Mouse (Mus musculus) stomach, postnatal 0 days (tissue): ENCODE results near the gene Dach1. TPM values are rescaled to one million over a fixed set of nuclear protein-coding genes. Genes with fewer than 3 reads are reported as not detected.

Experiments used
- ATAC-seq: fragments of 200-750 bp; cut with Nextera tagmentation; 2 replicates; pipeline ENCODE4 v1.8.0; 2017; ENCODE audit not compliant: low FRiP score, low TSS enrichment
- DNase-seq: peaks from one replicate; pipeline ENCODE4 v3.0.0-alpha.2; 2016; ENCODE audit warnings: low spot score
- H3K27ac ChIP-seq: fragments of 300-500 bp; sonication (generic); replicated peaks from 2 replicates; pipeline ENCODE4 v1.5.1; 2014; ENCODE audit warnings: mild to moderate bottlenecking, control low read depth
- H3K27me3 ChIP-seq: fragments of 300-500 bp; sonication (generic); 2 replicates; pipeline ENCODE4 v1.6.1; 2014; ENCODE audit warnings: low read length; ENCODE audit not compliant: control insufficient read depth, insufficient read depth
- H3K36me3 ChIP-seq: fragments of 300-500 bp; sonication (generic); 2 replicates; pipeline ENCODE4 v1.6.1; 2014; ENCODE audit warnings: low read length, mixed read lengths; ENCODE audit not compliant: control insufficient read depth, insufficient read depth
- H3K4me1 ChIP-seq: fragments of 300-500 bp; sonication (generic); replicated peaks from 2 replicates; pipeline ENCODE4 v1.6.1; 2014; ENCODE audit warnings: antibody characterized with exemption; ENCODE audit not compliant: control insufficient read depth, insufficient read depth
- H3K4me2 ChIP-seq: fragments of 300-500 bp; sonication (generic); replicated peaks from 2 replicates; pipeline ENCODE4 v1.6.1; 2014; ENCODE audit warnings: low read depth, mild to moderate bottlenecking, control low read depth, moderate library complexity
- H3K4me3 ChIP-seq: fragments of 300-500 bp; sonication (generic); 2 replicates; pipeline ENCODE4 v1.5.1; 2014; ENCODE audit warnings: low read depth, low read length, control low read depth
- H3K9ac ChIP-seq: fragments of 300-500 bp; sonication (generic); 2 replicates; pipeline ENCODE4 v1.6.1; 2014; ENCODE audit warnings: mild to moderate bottlenecking, low read length, control low read depth, mixed read lengths
- H3K9me3 ChIP-seq: fragments of 300-500 bp; sonication (generic); 2 replicates; pipeline ENCODE4 v1.6.1; 2016; ENCODE audit warnings: low read length; ENCODE audit not compliant: control insufficient read depth
- CTCF ChIP-seq: IDR thresholded peaks from 2 replicates; pipeline ENCODE4 v1.5.1; 2016; ENCODE audit warnings: antibody characterized with exemption, low read depth, mild to moderate bottlenecking, moderate library complexity
- EP300 ChIP-seq: optimal IDR thresholded peaks from 2 replicates; pipeline ENCODE3; 2016; ENCODE audit warnings: antibody characterized with exemption
- WGBS: fragments of 180-500 bp; shearing (Covaris S2); extraction: QIAGEN DNeasy Blood & Tissue Kit; methylation state at CpG from one replicate; pipeline ENCODE4 v1.1.7; 2014; 5-methylcytosine and 5-hydroxymethylcytosine counted together
- polyA plus RNA-seq: library from polyadenylated mRNA; unstranded; fragments of >200 nt; fragmentation: Nextera tagmentation; extraction: Ambion mirVana; gene quantifications from 2 replicates; pipeline ENCODE4 v1.2.1, GENCODE M21; 2015

The Dach1 gene
- polyA plus RNA-seq, 1 experiment from 2014 or later, result 2.3 TPM

- H3K4me3 ChIP-seq, result no peak overlapping the region
- H3K36me3 ChIP-seq, result no peaks in the 10 kb centered on the region
- H3K9ac ChIP-seq, result no peak overlapping the region
- H3K9me3 ChIP-seq, result no peaks in the 10 kb centered on the region
- no peaks in the 10 kb centered on the region for H3K27me3 ChIP-seq
- WGBS, result 56% methylated on average over 1 of the region's 1 CpGs
- TF ChIP-seq EP300, result no peak
- no peak for TF ChIP-seq CTCF
- H3K27ac ChIP-seq, result no peak overlapping the region
- no peaks in the 10 kb centered on the region for H3K4me1 ChIP-seq
- ATAC-seq (no peak), DNase-seq (no peak)
- H3K4me2 ChIP-seq, result no peak overlapping the region
Observed at GRCm38 (mm10) chr14:98116627-98117026, 52.9 kb downstream of the Dach1 start.

- TF ChIP-seq EP300 (no peak), CTCF (no peak)
- no peak for ATAC-seq
- H3K9me3 ChIP-seq, result no peaks in the 10 kb centered on the region
- no peaks in the 10 kb centered on the region for H3K36me3 ChIP-seq
- no peak overlapping the region for H3K4me2 ChIP-seq
- H3K4me1 ChIP-seq, result no peaks in the 10 kb centered on the region
- H3K4me3 ChIP-seq, result no peak overlapping the region
- no peak for DNase-seq
- no peaks in the 10 kb centered on the region for H3K27me3 ChIP-seq
- no peak overlapping the region for H3K27ac ChIP-seq
- 56% methylated on average over 1 of the region's 1 CpGs for WGBS
- no peak overlapping the region for H3K9ac ChIP-seq
Observed at GRCm38 (mm10) chr14:98113106-98113505, 56.5 kb downstream of the Dach1 start.

- no peak for TF ChIP-seq CTCF
- TF ChIP-seq EP300, result no peak
- H3K27me3 ChIP-seq, result no peaks in the 10 kb centered on the region
- no peak overlapping the region for H3K4me3 ChIP-seq
- ATAC-seq (no peak), DNase-seq (no peak)
- 85% methylated on average over 2 of the region's 2 CpGs for WGBS
- H3K9ac ChIP-seq, result no peak overlapping the region
- H3K4me2 ChIP-seq, result no peak overlapping the region
- no peaks in the 10 kb centered on the region for H3K36me3 ChIP-seq
- no peak overlapping the region for H3K27ac ChIP-seq
- no peaks in the 10 kb centered on the region for H3K4me1 ChIP-seq
- no peaks in the 10 kb centered on the region for H3K9me3 ChIP-seq
Observed at GRCm38 (mm10) chr14:98109929-98110328, 59.6 kb downstream of the Dach1 start.

GRCm38 (mm10) chr14:98108764-98109163 is 60.8 kb downstream of the Dach1 start:
- WGBS, result 56% methylated on average over 3 of the region's 3 CpGs

GRCm38 (mm10) chr14:98106208-98106607 is 63.4 kb downstream of the Dach1 start:
- Histone ChIP-seq H3K36me3 (no peaks in the 10 kb centered on the region), H3K4me2 (no peak overlapping the region)

More at GRCm38 (mm10) chr14:98108764-98109163, 60.8 kb downstream of the Dach1 start:
- H3K4me1 ChIP-seq, result no peaks in the 10 kb centered on the region
- H3K4me3 ChIP-seq, result no peak overlapping the region
- H3K27ac ChIP-seq, result no peak overlapping the region
- no peaks in the 10 kb centered on the region for H3K27me3 ChIP-seq
- DNase-seq (no peak), ATAC-seq (no peak)
- no peaks in the 10 kb centered on the region for H3K36me3 ChIP-seq
- H3K9me3 ChIP-seq, result no peaks in the 10 kb centered on the region
- H3K9ac ChIP-seq, result no peak overlapping the region
- no peak for TF ChIP-seq EP300
- TF ChIP-seq CTCF, result no peak
- H3K4me2 ChIP-seq, result no peak overlapping the region

GRCm38 (mm10) chr14:98104314-98104955 is 65.1 kb downstream of the Dach1 start:
- DNase-seq (no peak), ATAC-seq (no peak)
- Histone ChIP-seq H3K4me2 (no peak overlapping the region), H3K27me3 (no peaks in the 10 kb centered on the region), H3K27ac (no peak overlapping the region), H3K4me1 (no peaks in the 10 kb centered on the region), H3K36me3 (no peaks in the 10 kb centered on the region), H3K9me3 (no peaks in the 10 kb centered on the region), H3K4me3 (no peak overlapping the region), H3K9ac (no peak overlapping the region)
- 62% methylated on average over 10 of the region's 10 CpGs for WGBS
- TF ChIP-seq EP300 (no peak), CTCF (no peak)

More at GRCm38 (mm10) chr14:98106208-98106607, 63.4 kb downstream of the Dach1 start:
- Histone ChIP-seq H3K27me3 (no peaks in the 10 kb centered on the region), H3K9ac (no peak overlapping the region), H3K4me1 (no peaks in the 10 kb centered on the region), H3K27ac (no peak overlapping the region), H3K9me3 (no peaks in the 10 kb centered on the region), H3K4me3 (no peak overlapping the region)
- no peak for DNase-seq
- ATAC-seq, result no peak
- TF ChIP-seq EP300 (no peak), CTCF (no peak)
